Mouse (Mus musculus) neural tube, embryonic 15.5 days (tissue): ENCODE results near the gene Gm16430. TPM values are rescaled to one million over a fixed set of nuclear protein-coding genes. Genes with fewer than 3 reads are reported as not detected.
"Not testable (repeated sequence)": the region's sequence is repeated elsewhere in the genome, so short reads cannot be mapped to it uniquely, and the experiment has no call there.

ENCODE experiments used
- ATAC-seq: fragments of 200-750 bp; cut with Nextera tagmentation; 2 replicates; pipeline ENCODE4 v1.8.0; 2017; ENCODE audit warnings: mild to moderate bottlenecking, moderate TSS enrichment, moderate library complexity; ENCODE audit not compliant: low FRiP score
- H3K27ac ChIP-seq: fragments of 300-500 bp; sonication (generic); replicated peaks from 2 replicates; pipeline ENCODE4 v1.5.1; 2015; ENCODE audit warnings: mild to moderate bottlenecking, inconsistent platforms
- H3K27me3 ChIP-seq: fragments of 300-500 bp; sonication (generic); replicated peaks from 2 replicates; pipeline ENCODE4 v1.6.1; 2015; ENCODE audit warnings: inconsistent platforms
- H3K36me3 ChIP-seq: fragments of 300-500 bp; sonication (generic); 2 replicates; pipeline ENCODE4 v1.6.1; 2015; ENCODE audit warnings: inconsistent platforms
- H3K4me1 ChIP-seq: fragments of 300-500 bp; sonication (generic); 2 replicates; pipeline ENCODE4 v1.6.1; 2015; ENCODE audit warnings: inconsistent platforms
- H3K4me2 ChIP-seq: fragments of 300-500 bp; sonication (generic); 2 replicates; pipeline ENCODE4 v1.6.1; 2015; ENCODE audit warnings: inconsistent platforms, mild to moderate bottlenecking, moderate library complexity
- H3K4me3 ChIP-seq: fragments of 300-500 bp; sonication (generic); replicated peaks from 2 replicates; pipeline ENCODE4 v1.5.1; 2015; ENCODE audit warnings: mild to moderate bottlenecking, inconsistent platforms
- H3K9ac ChIP-seq: fragments of 300-500 bp; sonication (generic); replicated peaks from 2 replicates; pipeline ENCODE4 v1.6.1; 2015; ENCODE audit warnings: mild to moderate bottlenecking, inconsistent platforms
- H3K9me3 ChIP-seq: fragments of 300-500 bp; sonication (generic); replicated peaks from 2 replicates; pipeline ENCODE4 v1.6.1; 2016; ENCODE audit warnings: inconsistent platforms
- WGBS: fragments of 180-500 bp; shearing (Covaris S2); methylation state at CpG from one replicate; pipeline ENCODE4 v1.1.7; 2015; ENCODE audit warnings: mixed read lengths; 5-methylcytosine and 5-hydroxymethylcytosine counted together
- polyA plus RNA-seq: library from polyadenylated mRNA; unstranded; fragments of >200 nt; fragmentation: Nextera tagmentation; extraction: Ambion mirVana; gene quantifications from 2 replicates; pipeline ENCODE4 v1.2.1, GENCODE M21; 2015

Gm16430 gene
- polyA plus RNA-seq = not detected in 2 replicates

DNA sequence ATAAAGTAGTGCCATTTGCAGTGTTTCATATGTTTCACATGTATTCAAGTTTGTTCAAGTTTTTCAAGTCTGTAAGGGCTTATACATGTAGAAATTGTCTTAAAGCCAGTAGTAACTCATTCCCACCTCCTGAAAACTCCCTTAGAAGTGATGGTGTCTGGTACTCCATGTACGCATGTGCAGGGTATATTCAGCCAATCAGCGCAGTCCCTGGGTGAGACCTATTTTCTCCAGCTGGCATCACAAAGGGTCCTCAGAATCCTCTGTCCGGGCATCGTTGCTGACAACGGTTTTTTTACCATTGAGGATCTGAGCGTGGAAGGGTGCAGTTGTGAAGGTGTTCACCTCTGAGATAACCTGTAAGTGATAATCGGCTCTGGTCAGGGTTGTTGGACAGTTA, at the start of gene Gm16430:
Gene Gm16430 (plus strand): TSS at position 301 of the 400 bp plus-strand sequence.
- ATAC-seq, H3K4me1 ChIP-seq, H3K27ac ChIP-seq, H3K4me3 ChIP-seq, H3K27me3 ChIP-seq, H3K9me3 ChIP-seq, H3K36me3 ChIP-seq, H3K9ac ChIP-seq, H3K4me2 ChIP-seq: not testable (repeated sequence)
- no CpG with 5 or more reads among the region's 7 CpGs for WGBS

Other genes starting within 250 kb of the Gm16430 start
- not detected in 2 replicates for gene Gm16405, start 91.0 kb upstream of the Gm16430 start, polyA plus RNA-seq